Mouse (Mus musculus) cerebral cortex, adult 2 months (tissue): ENCODE measurements around the gene Gm28729.

Experiments used
- WGBS: fragments of 180-500 bp; shearing (Covaris S2); methylation state at CpG from one replicate; pipeline ENCODE4 v1.1.7; 2018; 5-methylcytosine and 5-hydroxymethylcytosine counted together

Gm28729 gene

GRCm38 (mm10) chr9:96521574-96521973 lies 3.5 kb downstream of the Gm28729 start:
- 93% methylated on average over 2 of the region's 2 CpGs for WGBS

DNA sequence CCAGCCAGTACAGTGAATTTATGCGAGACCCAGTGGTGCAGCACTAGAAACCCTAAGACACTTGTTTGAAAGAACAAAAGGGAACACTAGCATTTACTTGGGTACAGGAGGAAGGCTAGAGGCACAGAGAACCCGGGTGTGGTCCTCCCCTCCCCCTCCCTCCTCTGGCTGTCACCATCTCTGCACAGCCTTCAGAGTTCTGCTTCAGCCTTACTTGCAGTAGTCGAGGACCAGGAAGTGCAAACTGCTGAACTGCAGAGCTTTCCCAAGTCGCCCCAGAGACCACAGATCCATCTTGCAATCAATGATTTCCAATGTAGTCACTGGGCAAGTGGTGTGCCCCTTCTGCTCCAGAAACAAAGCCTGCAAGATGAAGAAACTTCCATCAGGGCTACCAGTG lies 7.6 kb downstream of the Gm28729 start:
- 51% methylated on average over 4 of the region's 4 CpGs for WGBS

GRCm38 (mm10) chr9:96516806-96517205 lies 8.3 kb downstream of the Gm28729 start:
- 76% methylated on average over 3 of the region's 3 CpGs for WGBS

DNA sequence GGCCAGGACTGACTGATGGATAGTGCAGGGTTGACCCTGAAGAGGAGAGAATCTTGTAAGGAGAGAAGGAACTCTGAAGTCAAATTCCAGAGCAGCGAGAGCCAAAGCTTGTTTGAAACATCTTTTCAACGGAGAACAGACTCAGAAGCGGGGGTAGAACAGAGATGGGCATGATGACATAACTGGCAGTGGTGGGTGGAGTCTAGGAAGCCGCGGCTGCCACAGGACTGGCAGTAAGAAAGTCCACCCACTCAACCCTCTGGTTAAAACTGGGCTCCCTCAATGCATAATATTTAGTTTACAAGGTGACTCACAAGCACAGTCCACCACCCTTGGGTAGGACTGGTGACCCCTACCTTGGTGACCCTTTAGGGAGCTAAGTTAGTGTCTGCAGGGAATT lies 9.3 kb downstream of the Gm28729 start:
- WGBS: 53% methylated on average over 5 of the region's 5 CpGs

DNA sequence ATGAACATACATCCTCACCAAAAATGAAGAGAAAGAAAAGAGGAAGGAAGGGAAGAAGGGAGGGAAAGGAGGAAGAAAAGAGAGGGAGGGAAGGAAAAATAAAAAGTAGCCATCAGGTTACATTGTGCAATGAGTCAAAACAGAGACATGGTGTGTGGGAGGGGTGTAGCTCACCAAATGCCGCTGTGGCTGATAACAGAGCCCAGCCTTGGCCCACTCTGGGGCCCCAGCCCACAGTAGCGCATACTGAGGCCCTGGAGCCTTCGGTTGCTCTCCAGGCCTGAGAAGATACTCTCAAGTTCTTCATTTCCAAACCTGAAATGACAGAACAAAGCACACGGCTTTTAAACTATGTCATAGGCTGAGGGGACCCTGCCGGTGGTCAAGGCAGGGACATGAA lies 10.8 kb downstream of the Gm28729 start:
- WGBS: 77% methylated on average over 5 of the region's 5 CpGs

DNA sequence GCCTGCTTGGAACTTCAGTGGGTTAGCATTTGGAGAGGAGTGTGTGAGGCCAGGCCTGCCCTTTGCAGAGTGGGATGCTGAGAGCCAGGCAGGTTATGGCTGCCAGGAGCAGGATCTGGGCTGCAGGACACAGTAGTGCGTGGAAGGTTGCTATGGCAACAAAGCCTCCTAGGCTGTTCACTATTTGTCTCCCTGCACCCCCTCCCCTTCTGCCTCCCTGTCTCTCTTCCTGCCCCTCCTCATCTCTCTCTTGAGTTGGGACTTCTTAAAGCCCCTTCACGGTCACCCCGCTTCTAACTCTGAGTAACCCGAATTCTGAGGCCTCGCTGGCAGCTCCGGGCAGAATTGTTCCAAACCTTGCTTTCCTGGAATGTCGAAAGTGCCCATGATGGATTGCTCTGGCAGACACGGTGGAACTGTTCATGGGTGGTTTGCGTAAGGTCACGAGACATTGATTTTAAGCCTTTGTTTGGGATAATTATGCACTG lies 19.0 kb downstream of the Gm28729 start:
- WGBS: 52% methylated on average over 10 of the region's 10 CpGs

DNA sequence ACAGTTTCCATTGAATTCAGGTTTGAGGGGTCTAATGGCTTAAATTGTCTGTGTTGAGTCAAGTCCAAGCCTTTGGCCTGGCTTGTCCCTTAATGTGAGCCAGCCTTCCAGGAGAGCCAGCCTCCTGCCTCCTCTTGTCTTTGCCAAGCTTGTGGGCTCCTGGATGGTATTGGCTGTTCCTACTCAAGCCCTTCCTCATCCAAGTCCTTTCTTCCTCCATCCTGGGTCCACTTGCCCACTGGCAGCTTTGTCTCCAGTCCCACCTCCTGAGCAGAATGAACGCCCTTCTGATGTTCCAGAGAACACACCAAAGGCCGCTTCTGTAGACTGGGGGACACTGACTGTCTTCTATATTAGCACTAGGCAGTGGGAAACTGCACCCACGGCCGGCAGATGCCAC lies 19.9 kb downstream of the Gm28729 start:
- WGBS: 80% methylated on average over 4 of the region's 4 CpGs

GRCm38 (mm10) chr9:96504116-96504895 lies 20.8 kb downstream of the Gm28729 start:
- WGBS: 85% methylated on average over 17 of the region's 17 CpGs

GRCm38 (mm10) chr9:96502856-96503610 lies 22.0 kb downstream of the Gm28729 start:
- 67% methylated on average over 6 of the region's 6 CpGs for WGBS

- 58% methylated on average over 7 of the region's 7 CpGs for WGBS
These were observed 23.8 kb downstream of the Gm28729 start for GRCm38 (mm10) chr9:96501217-96501616.

GRCm38 (mm10) chr9:96493212-96493611 lies 31.9 kb downstream of the Gm28729 start:
- 50% methylated on average over 3 of the region's 3 CpGs for WGBS

GRCm38 (mm10) chr9:96491810-96492209 lies 33.3 kb downstream of the Gm28729 start:
- 33% methylated on average over 12 of the region's 12 CpGs for WGBS

DNA sequence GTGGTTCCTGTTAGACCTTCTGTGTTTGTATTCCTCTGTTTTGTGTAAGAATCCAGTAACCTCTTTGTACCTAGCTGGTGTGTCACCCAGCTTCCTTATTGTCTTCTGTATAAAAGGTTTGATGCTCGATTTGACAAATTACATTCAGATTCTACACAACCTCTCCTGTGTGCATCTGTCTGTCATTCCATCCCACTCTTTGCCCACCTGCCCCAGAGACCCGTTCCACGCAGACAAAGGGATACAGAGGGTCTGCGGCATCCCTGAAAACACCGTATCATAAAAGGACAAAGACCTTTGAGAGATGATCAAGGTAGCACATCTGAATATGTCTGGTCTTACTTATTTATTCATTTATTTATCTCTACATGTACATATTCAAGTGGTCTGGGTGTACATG lies 37.2 kb downstream of the Gm28729 start:
- WGBS: 93% methylated on average over 5 of the region's 5 CpGs

DNA sequence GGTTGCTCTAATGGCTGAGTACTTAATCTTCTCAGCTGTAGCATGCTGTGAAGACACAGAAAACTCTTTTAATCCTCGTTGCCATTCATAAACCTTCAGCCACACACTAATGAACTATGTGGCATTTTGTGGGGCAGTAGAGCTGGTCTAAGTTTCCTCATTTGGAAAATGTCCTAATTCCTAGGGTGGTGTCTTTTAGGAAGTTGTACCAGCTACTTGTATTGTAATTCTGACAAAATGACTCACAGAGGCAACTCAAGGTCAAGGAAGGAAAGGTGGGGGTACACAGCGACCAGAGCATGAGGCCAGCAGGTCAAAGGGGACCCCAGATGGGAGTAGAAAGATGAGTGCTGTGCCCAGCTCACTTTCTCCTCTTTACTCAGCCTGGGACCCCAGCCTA lies 41.4 kb downstream of the Gm28729 start:
- WGBS: 32% methylated on average over 2 of the region's 2 CpGs

DNA sequence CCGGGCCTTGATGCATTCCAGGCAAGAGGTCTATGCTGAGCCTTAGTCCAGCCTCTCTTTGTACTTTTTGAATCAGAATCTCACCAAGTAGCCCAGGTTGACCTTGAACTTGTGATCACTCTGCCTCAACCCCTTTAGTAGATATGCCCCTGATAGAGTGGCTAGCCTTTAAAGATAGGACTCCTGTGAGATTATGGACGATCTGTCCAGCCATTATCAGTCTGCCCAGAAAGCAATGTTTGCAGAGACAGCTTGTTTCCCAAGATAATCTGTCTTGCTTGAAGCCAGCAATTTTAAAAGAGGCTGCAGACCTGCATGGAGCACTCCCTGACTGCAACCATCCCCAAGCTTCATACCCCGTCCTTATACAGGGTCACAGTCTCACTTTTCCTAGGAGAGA lies 42.0 kb downstream of the Gm28729 start:
- 75% methylated on average over 3 of the region's 3 CpGs for WGBS

DNA sequence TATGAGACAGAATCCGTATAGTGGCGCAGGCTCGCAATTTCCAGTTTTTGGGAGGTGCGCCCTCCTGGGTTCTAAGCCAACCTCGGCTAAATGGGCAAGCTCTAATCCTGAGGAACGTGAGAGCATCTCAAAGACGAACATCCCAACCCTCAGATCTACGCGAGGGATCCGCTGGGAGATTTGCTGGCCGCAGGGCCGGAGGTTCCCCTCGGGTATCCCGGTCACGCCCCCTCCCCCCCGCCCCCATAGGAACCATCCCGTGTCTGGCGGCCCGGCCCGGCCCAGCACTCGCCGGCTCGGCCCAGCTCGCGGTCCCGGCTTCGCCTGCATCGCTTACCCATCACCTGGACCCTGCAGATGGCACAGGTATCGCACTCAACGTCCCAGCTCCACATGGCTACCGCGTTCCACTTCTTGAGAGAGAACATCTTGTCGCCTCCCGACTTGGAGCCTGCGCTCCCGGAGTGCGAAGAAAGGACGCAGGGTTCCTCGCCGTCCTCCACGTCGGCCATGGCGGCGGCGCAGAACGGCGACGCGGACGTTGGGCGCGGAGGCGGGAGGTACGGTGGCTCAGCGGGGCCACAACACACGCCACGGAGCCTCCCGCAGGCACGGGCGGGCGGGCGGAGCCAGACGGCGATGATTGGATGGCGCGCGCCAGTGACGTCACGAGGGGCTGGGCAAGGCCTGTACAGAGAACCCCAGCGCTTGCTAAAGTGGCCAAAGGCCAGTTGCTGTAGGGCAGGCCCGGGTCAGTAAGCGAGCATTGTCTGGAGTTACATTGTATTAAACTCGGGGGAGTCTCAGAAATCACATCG lies 46.8 kb downstream of the Gm28729 start, which contains the start of gene Rnf7:
Gene Rnf7 (minus strand): TSS at position 605 of the 818 bp plus-strand sequence.
- under 1% methylated on average over 74 of the region's 74 CpGs for WGBS

DNA sequence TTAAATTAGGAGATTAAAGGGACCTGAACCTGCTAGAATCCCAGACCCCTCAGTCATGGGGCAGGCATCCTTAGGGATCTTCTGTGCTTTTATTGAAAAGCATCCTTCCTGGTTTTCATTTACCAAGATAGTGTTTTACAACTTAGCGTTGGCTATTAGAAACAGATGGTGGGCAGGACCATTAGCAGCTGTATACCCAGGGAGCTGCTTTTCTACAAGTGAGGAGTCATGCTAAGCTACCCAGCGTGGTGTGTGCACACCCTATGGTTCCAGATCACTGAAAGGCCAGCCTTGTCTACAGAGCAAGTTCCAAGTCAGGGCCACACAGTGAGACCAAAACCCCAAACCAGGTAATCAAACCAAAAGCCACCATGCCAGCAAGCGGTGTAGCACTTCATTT lies 52.7 kb downstream of the Gm28729 start:
- 77% methylated on average over 3 of the region's 3 CpGs for WGBS

GRCm38 (mm10) chr9:96471681-96472080 lies 53.4 kb downstream of the Gm28729 start:
- 73% methylated on average over 4 of the region's 4 CpGs for whole genome bisulfite sequencing

DNA sequence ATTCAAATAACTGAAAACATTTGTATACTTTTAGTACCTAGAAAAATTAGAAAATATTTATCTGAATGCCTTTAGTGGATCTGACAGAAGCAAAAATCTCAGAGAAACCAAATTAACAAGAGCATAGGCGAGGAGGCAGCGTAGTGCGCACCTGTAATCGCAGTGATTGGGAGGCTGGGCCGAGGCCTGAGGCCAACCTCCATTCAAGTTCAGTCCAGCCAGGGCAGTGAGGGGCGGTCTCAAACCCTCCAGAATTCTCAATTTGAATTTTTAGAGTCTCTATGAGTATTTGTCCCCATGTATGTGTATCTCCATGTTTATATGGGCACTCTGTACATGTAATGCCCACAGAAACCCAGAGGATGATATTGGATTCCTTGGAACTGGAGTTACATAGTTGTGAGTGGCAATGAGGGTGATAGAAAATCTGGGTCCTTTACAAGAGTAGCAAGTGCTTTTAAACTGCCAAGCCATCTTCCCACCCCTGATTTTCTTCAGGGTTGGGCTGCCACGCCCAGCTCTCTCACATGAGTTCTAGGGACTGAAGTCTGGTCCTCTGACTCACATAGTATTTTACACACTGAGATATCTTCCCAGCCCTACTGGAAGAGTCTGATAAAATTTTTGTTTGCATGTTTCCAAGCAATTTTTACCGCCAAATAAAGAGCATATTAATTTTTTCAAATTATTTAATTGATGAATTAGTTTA lies 54.6 kb downstream of the Gm28729 start:
- WGBS: 95% methylated on average over 8 of the region's 8 CpGs

GRCm38 (mm10) chr9:96469556-96470265 lies 55.4 kb downstream of the Gm28729 start:
- WGBS: 55% methylated on average over 8 of the region's 8 CpGs

DNA sequence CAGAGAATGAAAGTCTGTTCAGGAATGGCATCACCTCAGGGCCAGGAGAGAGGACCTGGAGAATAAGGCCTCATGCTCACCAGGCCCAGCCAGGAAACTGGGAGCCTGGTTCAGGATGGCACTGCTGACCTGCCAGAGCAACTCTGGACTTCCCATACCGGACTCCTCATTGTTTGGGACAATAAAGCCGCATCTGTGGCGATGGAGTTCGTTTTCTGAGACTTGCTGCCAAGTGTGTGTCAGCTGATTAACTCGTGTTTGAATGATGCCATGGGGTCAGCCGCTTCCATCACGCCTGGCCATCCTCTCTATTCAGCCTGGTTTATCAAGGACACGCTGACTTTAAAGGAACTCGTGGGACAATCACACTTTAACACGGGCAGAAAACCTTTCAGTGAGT lies 61.4 kb downstream of the Gm28729 start:
- WGBS: 68% methylated on average over 10 of the region's 10 CpGs
